Mouse (Mus musculus): ENCODE data around the gene Tmbim4.

Gene Tmbim4

GRCm38 (mm10) chr10:120246994-120247750 is 45.8 kb downstream of the Tmbim4 start:
- peak; percentile 88 for DNase-seq

- no peak for DNase-seq
Measured at GRCm38 (mm10) chr10:120250911-120251683, 49.7 kb downstream of the Tmbim4 start.

- no peak for DNase-seq
Measured at GRCm38 (mm10) chr10:120251791-120252190, 50.4 kb downstream of the Tmbim4 start.

GRCm38 (mm10) chr10:120252800-120253199 is 51.4 kb downstream of the Tmbim4 start:
- no peak for DNase-seq

GRCm38 (mm10) chr10:120257231-120257630 is 55.8 kb downstream of the Tmbim4 start:
- DNase-seq: peak; percentile 78

GRCm38 (mm10) chr10:120267790-120268189 is 66.4 kb downstream of the Tmbim4 start:
- no peak for DNase-seq

GRCm38 (mm10) chr10:120269946-120270345 is 68.6 kb downstream of the Tmbim4 start:
- no peak for DNase-seq

- DNase-seq: peak; percentile 63
Measured at GRCm38 (mm10) chr10:120270777-120271176, 69.4 kb downstream of the Tmbim4 start.

- DNase-seq: no peak
Measured at GRCm38 (mm10) chr10:120271318-120271717, 69.9 kb downstream of the Tmbim4 start.

GRCm38 (mm10) chr10:120271879-120272269 is 70.5 kb downstream of the Tmbim4 start:
- peak; percentile 64 for DNase-seq

- peak; percentile 72 for DNase-seq
Measured at GRCm38 (mm10) chr10:120272270-120272883, 71.0 kb downstream of the Tmbim4 start.

GRCm38 (mm10) chr10:120273335-120273734 is 71.9 kb downstream of the Tmbim4 start:
- no peak for DNase-seq
